Mouse (Mus musculus): Measurements from ENCODE around the gene Adgrb2.

The Adgrb2 gene

DNA sequence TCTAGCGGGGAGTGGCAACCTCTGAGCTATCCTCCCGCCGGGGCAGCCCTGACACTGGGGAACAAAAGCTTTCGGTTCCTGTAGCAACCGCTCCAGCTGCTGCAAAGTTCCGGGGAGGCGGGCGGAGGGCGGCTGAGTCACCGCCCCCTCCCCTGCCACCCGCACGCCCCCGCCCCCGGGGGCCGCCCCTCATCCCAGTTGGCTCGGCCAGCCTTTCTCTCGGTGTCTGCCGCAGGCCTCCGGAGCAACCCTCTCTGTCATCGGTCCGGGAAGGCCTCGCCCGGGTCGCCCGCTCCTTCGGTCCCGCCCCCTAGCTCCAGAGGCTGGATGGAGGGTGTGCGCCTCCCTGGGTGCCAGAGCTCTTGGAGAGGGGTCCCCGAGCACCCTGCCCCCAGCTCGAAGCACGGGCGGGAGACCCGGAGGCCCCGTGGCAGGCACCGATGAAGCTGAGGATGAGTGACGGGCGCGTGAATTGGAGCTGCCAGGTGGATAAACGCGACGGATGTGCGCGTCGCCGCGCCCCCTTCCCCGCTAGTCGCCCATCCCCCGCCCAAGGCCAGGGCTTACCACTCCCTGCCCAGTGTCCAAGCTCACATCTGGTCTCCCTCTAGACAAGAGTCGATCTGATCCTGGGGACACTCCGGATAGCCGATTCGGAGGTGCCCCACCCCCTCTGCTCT is 3.3 kb downstream of the Adgrb2 start:
- DNase-seq (ENCODE audit: low read depth) = no peak

GRCm38 (mm10) chr4:129989925-129990324 is 5.3 kb downstream of the Adgrb2 start:
- no peak for DNase-seq (ENCODE audit: low read depth)

DNA sequence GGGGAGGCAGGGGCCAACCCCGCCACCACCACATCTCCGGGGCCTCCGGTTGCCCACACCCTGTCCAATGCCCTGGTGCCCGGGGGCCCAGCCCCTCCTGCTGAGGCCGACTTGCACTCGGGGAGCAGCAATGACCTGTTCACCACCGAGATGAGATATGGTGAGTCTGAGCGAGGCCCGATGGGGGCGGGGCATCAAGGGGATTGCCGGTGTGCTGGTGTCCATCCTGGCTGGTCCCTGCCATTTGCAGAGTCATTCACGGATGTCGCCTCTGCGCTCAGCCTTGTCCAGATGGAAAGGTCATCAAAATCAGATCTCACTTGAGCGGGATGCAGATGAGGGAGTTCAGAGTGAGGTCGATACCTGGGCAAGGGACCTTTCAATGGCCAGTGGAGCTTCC is 8.1 kb downstream of the Adgrb2 start:
- no peak for DNase-seq (ENCODE audit: low read depth)

DNA sequence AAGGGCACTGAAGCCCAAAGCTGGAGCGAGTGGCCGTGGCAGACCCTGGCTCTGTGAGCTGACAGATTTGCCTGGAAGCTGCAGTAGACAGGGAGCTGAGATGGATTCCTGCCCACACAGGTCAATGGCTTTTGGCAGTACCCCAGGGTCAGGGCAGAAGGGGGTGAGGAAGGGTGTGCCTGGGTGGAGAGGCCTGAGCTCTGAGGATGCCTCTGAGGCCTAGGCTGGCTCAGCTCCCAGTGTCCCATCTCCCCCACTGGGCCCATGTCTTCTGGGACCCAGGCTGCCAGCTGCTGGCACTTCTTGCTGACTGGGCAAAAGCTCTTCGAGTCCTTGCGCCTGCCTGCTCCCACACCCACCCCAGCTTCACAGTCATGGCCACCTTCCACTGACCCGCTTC is 8.5 kb downstream of the Adgrb2 start:
- DNase-seq (ENCODE audit: low read depth) = no peak

GRCm38 (mm10) chr4:129993944-129994695 is 9.4 kb downstream of the Adgrb2 start:
- no peak for DNase-seq (ENCODE audit: low read depth)

GRCm38 (mm10) chr4:129994728-129995127 is 10.1 kb downstream of the Adgrb2 start:
- no peak for DNase-seq (ENCODE audit: low read depth)

DNA sequence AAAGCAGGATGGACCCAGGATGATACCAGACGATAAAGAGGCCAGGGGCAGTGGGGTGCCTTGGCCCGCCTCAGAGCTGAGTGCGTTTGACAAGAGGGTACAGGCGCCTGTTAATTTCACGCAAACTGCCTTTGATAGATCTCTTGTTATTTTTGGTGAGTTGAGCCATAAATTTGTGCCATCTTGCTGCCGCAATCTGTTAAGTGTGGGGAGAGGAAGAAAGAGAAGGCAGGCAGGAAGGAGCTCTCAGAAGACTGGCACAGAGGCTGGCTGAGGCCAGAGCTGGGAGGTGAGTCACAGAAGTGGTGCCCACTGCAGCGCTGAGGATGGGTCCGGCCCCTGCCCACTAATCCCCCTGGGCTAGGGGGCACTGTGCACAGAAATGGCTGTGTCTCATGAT is 10.6 kb downstream of the Adgrb2 start:
- DNase-seq (ENCODE audit: low read depth) = no peak

- DNase-seq (ENCODE audit: low read depth) = peak; percentile 57
Measured at GRCm38 (mm10) chr4:129996015-129996414, 11.3 kb downstream of the Adgrb2 start.

DNA sequence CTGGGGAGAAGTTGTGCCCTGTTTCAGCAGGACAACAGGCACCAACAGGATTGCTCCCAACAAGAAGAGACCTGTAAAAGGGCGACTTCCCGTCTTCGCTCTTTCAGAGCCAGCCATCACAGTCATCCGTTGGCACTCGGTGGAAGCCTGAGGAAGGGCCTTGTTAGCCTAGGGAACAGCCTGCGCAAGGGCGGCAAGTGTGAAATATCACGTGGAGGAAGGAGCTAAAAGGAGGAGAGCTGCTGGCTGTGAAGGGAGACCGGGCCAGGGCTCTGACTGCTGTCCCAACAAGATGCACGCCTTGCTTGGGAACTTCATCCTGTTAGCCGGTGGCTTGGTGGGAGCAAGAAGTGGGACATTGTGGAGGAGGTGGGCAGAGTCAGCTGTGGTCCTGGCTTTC is 13.5 kb downstream of the Adgrb2 start:
- no peak for DNase-seq (ENCODE audit: low read depth)

GRCm38 (mm10) chr4:130001710-130002109 is 17.0 kb downstream of the Adgrb2 start:
- DNase-seq (ENCODE audit: low read depth) = peak; percentile 19

- DNase-seq (ENCODE audit: low read depth) = no peak
Measured at GRCm38 (mm10) chr4:130002157-130002556, 17.5 kb downstream of the Adgrb2 start.

GRCm38 (mm10) chr4:130005593-130005992 is 20.9 kb downstream of the Adgrb2 start:
- DNase-seq (ENCODE audit: low read depth) = no peak

DNA sequence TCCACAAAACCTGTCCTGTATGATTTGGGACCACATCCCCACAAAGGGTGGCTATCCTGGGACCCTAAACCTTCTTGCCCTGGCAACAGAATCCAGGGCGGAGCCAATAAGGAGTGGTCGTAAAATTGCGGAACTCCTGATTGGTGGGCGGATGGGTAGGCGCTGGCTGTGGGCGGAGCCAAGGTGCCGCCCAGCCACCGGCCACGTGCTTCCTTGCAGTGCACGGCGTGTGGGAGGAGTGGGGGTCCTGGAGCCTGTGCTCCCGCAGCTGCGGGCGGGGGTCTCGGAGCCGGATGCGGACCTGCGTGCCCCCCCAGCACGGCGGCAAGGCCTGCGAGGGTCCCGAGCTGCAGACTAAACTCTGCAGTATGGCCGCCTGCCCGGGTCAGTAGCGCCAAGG is 21.9 kb downstream of the Adgrb2 start:
- no peak for DNase-seq (ENCODE audit: low read depth)

- no peak for DNase-seq (ENCODE audit: low read depth)
Measured at GRCm38 (mm10) chr4:130009043-130009442, 24.4 kb downstream of the Adgrb2 start.

DNA sequence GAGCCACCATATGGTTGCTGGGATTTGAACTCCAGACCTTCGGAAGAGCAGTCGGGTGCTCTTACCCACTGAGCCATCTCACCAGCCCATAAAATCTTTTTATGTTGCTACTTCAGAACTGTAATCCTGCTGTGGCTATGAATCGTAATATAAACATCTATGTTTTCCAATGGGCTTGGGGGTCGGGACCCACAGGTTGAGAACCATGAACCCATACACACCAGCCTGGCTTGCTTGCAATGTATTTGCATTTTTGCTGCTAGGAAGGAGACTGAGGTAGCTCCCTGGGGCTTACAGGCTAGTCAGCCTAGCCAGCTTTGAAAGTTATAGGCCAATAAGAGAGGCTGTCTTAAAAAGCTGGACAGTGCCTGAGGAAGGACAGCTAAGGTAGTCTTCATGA is 26.1 kb downstream of the Adgrb2 start:
- no peak for DNase-seq (ENCODE audit: low read depth)

DNA sequence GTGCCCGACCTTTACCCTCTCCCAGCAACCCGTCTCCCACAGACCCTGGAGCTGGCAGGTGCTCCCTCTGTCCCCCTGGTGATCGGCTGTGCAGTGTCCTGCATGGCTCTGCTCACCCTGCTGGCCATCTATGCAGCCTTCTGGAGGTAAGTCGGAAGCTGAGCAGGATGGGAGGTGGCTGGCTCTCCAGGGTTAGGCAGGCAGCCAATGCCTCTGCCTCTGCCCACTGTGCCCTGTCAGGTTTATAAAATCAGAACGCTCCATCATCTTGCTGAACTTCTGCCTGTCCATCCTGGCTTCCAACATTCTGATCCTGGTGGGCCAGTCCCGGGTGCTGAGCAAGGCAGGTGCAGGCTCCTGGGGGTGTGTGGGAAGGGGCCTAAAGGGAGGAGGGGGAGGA is 27.6 kb downstream of the Adgrb2 start:
- DNase-seq (ENCODE audit: low read depth) = no peak

GRCm38 (mm10) chr4:130013111-130013510 is 28.4 kb downstream of the Adgrb2 start:
- DNase-seq (ENCODE audit: low read depth) = no peak

- no peak for DNase-seq (ENCODE audit: low read depth)
Measured at GRCm38 (mm10) chr4:130016010-130016409, 31.3 kb downstream of the Adgrb2 start.

GRCm38 (mm10) chr4:130017036-130017674 is 32.5 kb downstream of the Adgrb2 start:
- DNase-seq (ENCODE audit: low read depth) = no peak

GRCm38 (mm10) chr4:130022952-130023351 is 38.3 kb downstream of the Adgrb2 start:
- no peak for DNase-seq (ENCODE audit: low read depth)

DNA sequence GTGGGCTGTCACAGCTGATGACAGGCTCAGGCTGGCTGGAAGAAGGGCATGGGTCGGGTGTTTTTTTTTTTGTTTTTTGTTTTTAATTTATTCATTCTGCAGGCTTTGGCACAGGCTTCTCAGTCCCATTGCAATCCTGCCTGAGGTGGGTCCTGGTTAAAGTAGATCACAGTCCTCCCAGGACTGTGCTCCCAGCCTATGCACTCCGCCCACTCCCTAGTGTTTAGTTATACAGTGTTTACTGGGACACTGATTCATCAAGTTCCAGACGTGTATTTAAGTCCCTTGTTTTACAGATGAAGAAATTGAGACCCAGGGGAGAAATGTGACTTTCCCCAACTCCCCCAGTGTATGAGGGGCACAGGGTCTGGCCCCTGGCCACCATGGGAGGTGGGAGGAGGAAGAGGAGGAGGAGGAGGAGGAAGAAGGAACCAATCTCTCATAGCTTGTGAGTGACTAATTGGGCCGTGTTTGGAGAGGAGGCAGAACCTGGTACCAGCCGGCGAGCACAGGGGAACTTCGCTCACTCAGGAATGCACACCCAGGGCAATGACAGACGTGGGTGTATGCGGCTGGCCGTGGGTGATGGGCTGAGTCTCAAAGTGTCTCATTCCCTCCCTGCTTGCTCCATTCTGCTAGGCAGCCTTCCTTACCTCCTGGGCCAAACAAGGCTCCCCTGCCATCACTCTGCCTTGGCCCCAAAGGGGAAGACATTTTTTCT is 39.0 kb downstream of the Adgrb2 start:
- no peak for DNase-seq (ENCODE audit: low read depth)

DNA sequence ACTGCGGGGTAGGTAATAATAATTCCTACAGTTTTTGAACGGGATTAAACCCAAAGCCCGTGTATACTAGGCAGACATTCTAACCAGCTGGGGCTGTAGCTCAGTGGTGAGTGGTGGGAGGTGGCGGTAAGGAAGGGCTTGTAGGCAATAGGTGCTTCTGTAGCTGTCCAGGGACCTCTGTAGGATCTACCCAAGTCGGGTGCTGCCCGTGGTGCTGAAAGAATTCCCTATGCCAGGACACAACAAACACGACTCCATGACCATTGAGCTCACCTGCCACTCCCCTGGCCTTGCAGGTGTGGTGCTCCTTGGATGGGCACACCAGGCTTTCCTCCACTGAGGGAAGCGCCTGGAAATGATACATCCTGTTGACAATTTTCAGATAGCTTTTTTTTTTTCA is 40.9 kb downstream of the Adgrb2 start:
- DNase-seq (ENCODE audit: low read depth) = peak; percentile 28

- DNase-seq (ENCODE audit: low read depth) = no peak
Measured at GRCm38 (mm10) chr4:130031146-130031545, 46.5 kb downstream of the Adgrb2 start.
